Mouse (Mus musculus) MEL-GATA-1-ER (cell line): ENCODE data around the gene Gtf2ird1.
"Not testable (repeated sequence)": the region's sequence is repeated elsewhere in the genome, so short reads cannot be mapped to it uniquely, and the experiment has no call there.

Experiments used
- DNase-seq: peaks from one replicate; pipeline ENCODE4 v3.0.0-alpha.2; 2012; ENCODE audit warnings: low read depth; ENCODE audit errors: extremely low read depth

Gene Gtf2ird1

GRCm38 (mm10) chr5:134475006-134475605, 18.6 kb upstream of the Gtf2ird1 start:
- DNase-seq = no peak

- peak; percentile 39 for DNase-seq
These were observed 17.4 kb upstream of the Gtf2ird1 start for GRCm38 (mm10) chr5:134473902-134474301.

- no peak for DNase-seq
These were observed 14.1 kb upstream of the Gtf2ird1 start for GRCm38 (mm10) chr5:134470538-134471169.

GRCm38 (mm10) chr5:134469559-134470150, 13.1 kb upstream of the Gtf2ird1 start:
- no peak for DNase-seq

- no peak for DNase-seq
These were observed 11.7 kb upstream of the Gtf2ird1 start for GRCm38 (mm10) chr5:134468158-134468765.

GRCm38 (mm10) chr5:134467030-134467549, 10.6 kb upstream of the Gtf2ird1 start:
- DNase-seq = no peak

GRCm38 (mm10) chr5:134466296-134467029, 9.9 kb upstream of the Gtf2ird1 start:
- no peak for DNase-seq

GRCm38 (mm10) chr5:134465197-134465596, 8.7 kb upstream of the Gtf2ird1 start:
- DNase-seq = no peak

GRCm38 (mm10) chr5:134464225-134464624, 7.7 kb upstream of the Gtf2ird1 start:
- DNase-seq = no peak

GRCm38 (mm10) chr5:134462731-134463130, 6.2 kb upstream of the Gtf2ird1 start:
- no peak for DNase-seq

GRCm38 (mm10) chr5:134462316-134462715, 5.8 kb upstream of the Gtf2ird1 start:
- DNase-seq = no peak

GRCm38 (mm10) chr5:134460546-134460945, 4.0 kb upstream of the Gtf2ird1 start:
- no peak for DNase-seq

- DNase-seq = no peak
These were observed 2.6 kb upstream of the Gtf2ird1 start for GRCm38 (mm10) chr5:134459096-134459495.

GRCm38 (mm10) chr5:134458416-134458815, 1.9 kb upstream of the Gtf2ird1 start:
- no peak for DNase-seq

GRCm38 (mm10) chr5:134457371-134457770, 855 bp upstream of the Gtf2ird1 start:
- no peak for DNase-seq

GRCm38 (mm10) chr5:134455914-134456423, 547 bp downstream of the Gtf2ird1 start:
- no peak for DNase-seq

- DNase-seq = peak; percentile 31
These were observed 1.2 kb downstream of the Gtf2ird1 start for GRCm38 (mm10) chr5:134455186-134455895.

- no peak for DNase-seq
These were observed 2.1 kb downstream of the Gtf2ird1 start for GRCm38 (mm10) chr5:134454421-134454820.

- DNase-seq = no peak
These were observed 2.9 kb downstream of the Gtf2ird1 start for GRCm38 (mm10) chr5:134453577-134453976.

- DNase-seq = not testable (repeated sequence)
These were observed 9.8 kb downstream of the Gtf2ird1 start for GRCm38 (mm10) chr5:134446755-134447154.

GRCm38 (mm10) chr5:134445895-134446294, 10.6 kb downstream of the Gtf2ird1 start:
- no peak for DNase-seq
